Mouse (Mus musculus) retina, adult 2 months (tissue): ENCODE data around the gene Gcnt3.
A peak's percentile ranks its signal among the peaks of the same experiment; 100 is the strongest.
"Not testable (repeated sequence)": the region's sequence is repeated elsewhere in the genome, so short reads cannot be mapped to it uniquely, and the experiment has no call there.

Experiments used
- DNase-seq: peaks from one replicate; pipeline ENCODE4 v3.0.0-alpha.2; 2012; ENCODE audit warnings: low read depth, low spot score

The Gcnt3 gene

GRCm38 (mm10) chr9:70044865-70045264, 7.0 kb upstream of the Gcnt3 start:
- DNase-seq = no peak

GRCm38 (mm10) chr9:70042935-70043334, 5.0 kb upstream of the Gcnt3 start:
- no peak for DNase-seq

GRCm38 (mm10) chr9:70042137-70042536, 4.2 kb upstream of the Gcnt3 start:
- DNase-seq = no peak

- no peak for DNase-seq
Measured at GRCm38 (mm10) chr9:70040570-70040969, 2.7 kb upstream of the Gcnt3 start.

GRCm38 (mm10) chr9:70039597-70040385, 1.9 kb upstream of the Gcnt3 start:
- no peak for DNase-seq

- no peak for DNase-seq
Measured at GRCm38 (mm10) chr9:70036646-70037045, 1.2 kb downstream of the Gcnt3 start.

GRCm38 (mm10) chr9:70034702-70035101, 3.2 kb downstream of the Gcnt3 start:
- DNase-seq = no peak

- no peak for DNase-seq
Measured at GRCm38 (mm10) chr9:70033056-70033455, 4.8 kb downstream of the Gcnt3 start.

- DNase-seq = no peak
Measured at GRCm38 (mm10) chr9:70032167-70032566, 5.7 kb downstream of the Gcnt3 start.

- DNase-seq = no peak
Measured at GRCm38 (mm10) chr9:70025365-70026012, 12.4 kb downstream of the Gcnt3 start.

GRCm38 (mm10) chr9:70024648-70025047, 13.2 kb downstream of the Gcnt3 start:
- no peak for DNase-seq

- not testable (repeated sequence) for DNase-seq
Measured at GRCm38 (mm10) chr9:70023615-70024014, 14.3 kb downstream of the Gcnt3 start.

- no peak for DNase-seq
Measured at GRCm38 (mm10) chr9:70022083-70022482, 15.8 kb downstream of the Gcnt3 start.

- no peak for DNase-seq
Measured at GRCm38 (mm10) chr9:70021610-70022009, 16.3 kb downstream of the Gcnt3 start.

- no peak for DNase-seq
Measured at GRCm38 (mm10) chr9:70018879-70019278, 19.0 kb downstream of the Gcnt3 start.

GRCm38 (mm10) chr9:70015632-70016031, 22.3 kb downstream of the Gcnt3 start:
- no peak for DNase-seq

- peak; percentile 78 for DNase-seq
Measured at GRCm38 (mm10) chr9:70012408-70012901, 25.4 kb downstream of the Gcnt3 start, which contains the start of gene Gtf2a2. TSS of gene Gtf2a2 (plus strand) at chr9:70012550.

- no peak for DNase-seq
Measured at GRCm38 (mm10) chr9:70011537-70012407, 26.1 kb downstream of the Gcnt3 start.

GRCm38 (mm10) chr9:70010781-70011473, 27.0 kb downstream of the Gcnt3 start:
- DNase-seq = no peak

GRCm38 (mm10) chr9:70009754-70010304, 28.1 kb downstream of the Gcnt3 start:
- DNase-seq = no peak
